Mouse (Mus musculus) heart, postnatal 0 days (tissue): ENCODE measurements at regions not wholly inside any gene's neighbourhood (a gene's known extent, or its start where the extent isn't known, plus 50 kb on each side); places are given as distances from the start of the nearest gene placed in this dataset.

Experiments used
- ATAC-seq: fragments of 200-750 bp; cut with Nextera tagmentation; 2 replicates; pipeline ENCODE4 v1.8.0; 2017; ENCODE audit warnings: low read depth, moderate number of reproducible peaks, moderate library complexity; ENCODE audit not compliant: insufficient read depth
- DNase-seq: peaks from one replicate; pipeline ENCODE4 v3.0.0-alpha.2; 2016; ENCODE audit warnings: low spot score
- H3K27ac ChIP-seq: fragments of 300-500 bp; sonication (generic); 2 replicates; pipeline ENCODE4 v1.5.1; 2014; ENCODE audit warnings: low read depth, mild to moderate bottlenecking
- H3K27me3 ChIP-seq: fragments of 300-500 bp; sonication (generic); 2 replicates; pipeline ENCODE4 v1.6.1; 2014; ENCODE audit warnings: low read length, mixed read lengths; ENCODE audit not compliant: control insufficient read depth, insufficient read depth
- H3K36me3 ChIP-seq: fragments of 300-500 bp; sonication (generic); replicated peaks from 2 replicates; pipeline ENCODE4 v1.6.1; 2014; ENCODE audit warnings: low read length, mixed read lengths; ENCODE audit not compliant: control insufficient read depth, insufficient read depth
- H3K4me1 ChIP-seq: fragments of 300-500 bp; sonication (generic); 2 replicates; pipeline ENCODE4 v1.6.1; 2014; ENCODE audit warnings: antibody characterized with exemption; ENCODE audit not compliant: control insufficient read depth, insufficient read depth
- H3K4me2 ChIP-seq: fragments of 300-500 bp; sonication (generic); 2 replicates; pipeline ENCODE4 v1.6.1; 2014; ENCODE audit warnings: low read depth, mild to moderate bottlenecking, low read length, moderate library complexity
- H3K4me3 ChIP-seq: fragments of 300-500 bp; sonication (generic); 2 replicates; pipeline ENCODE4 v1.5.1; 2014; ENCODE audit warnings: low read depth, low read length
- H3K9ac ChIP-seq: fragments of 300-500 bp; sonication (generic); replicated peaks from 2 replicates; pipeline ENCODE4 v1.6.1; 2014; ENCODE audit warnings: low read depth, low read length, mixed read lengths
- H3K9me3 ChIP-seq: fragments of 300-500 bp; sonication (generic); replicated peaks from 2 replicates; pipeline ENCODE4 v1.6.1; 2016; ENCODE audit warnings: low read length; ENCODE audit not compliant: control insufficient read depth
- CTCF ChIP-seq: IDR thresholded peaks from 2 replicates; pipeline ENCODE4 v1.5.1; 2016; ENCODE audit warnings: antibody characterized with exemption, control low read depth, low read depth
- EP300 ChIP-seq: IDR thresholded peaks from 2 replicates; pipeline ENCODE4 v1.6.1; 2016; ENCODE audit warnings: antibody characterized with exemption, low read depth
- WGBS: fragments of 180-500 bp; shearing (Covaris S2); extraction: QIAGEN DNeasy Blood & Tissue Kit; methylation state at CpG from one replicate; pipeline ENCODE4 v1.1.7; 2014; 5-methylcytosine and 5-hydroxymethylcytosine counted together

GRCm38 (mm10) chr3:11174002-11174401 is 838.5 kb upstream of the Gm38303 start:
- Histone ChIP-seq H3K4me1 (no peaks in the 10 kb centered on the region), H3K27me3 (no peaks in the 10 kb centered on the region), H3K4me3 (no peak overlapping the region), H3K4me2 (no peak overlapping the region), H3K9me3 (no peaks in the 10 kb centered on the region), H3K9ac (no peak overlapping the region), H3K27ac (no peak overlapping the region), H3K36me3 (no peaks in the 10 kb centered on the region)
- 62% methylated on average over 2 of the region's 2 CpGs for WGBS
- ATAC-seq (no peak), DNase-seq (no peak)
- no peak for TF ChIP-seq EP300
- TF ChIP-seq CTCF, result no peak

- H3K4me2 ChIP-seq, result no peak overlapping the region
- no peaks in the 10 kb centered on the region for H3K9me3 ChIP-seq
- ATAC-seq (no peak), DNase-seq (no peak)
- H3K27me3 ChIP-seq, result no peaks in the 10 kb centered on the region
- no peak overlapping the region for H3K9ac ChIP-seq
- H3K27ac ChIP-seq, result no peak overlapping the region
- TF ChIP-seq CTCF (no peak), EP300 (no peak)
- no peaks in the 10 kb centered on the region for H3K4me1 ChIP-seq
- 49% methylated on average over 1 of the region's 1 CpGs for WGBS
- H3K4me3 ChIP-seq, result no peak overlapping the region
- H3K36me3 ChIP-seq, result no peaks in the 10 kb centered on the region
These were observed 819.9 kb upstream of the Gm38303 start for GRCm38 (mm10) chr3:11155350-11155749.
